8 mouse cellular contexts compared by ENCODE assay signal in genomic region chr2:52036929-52037595, GRCm38 (mm10). TPM values are rescaled to one million over a fixed set of nuclear protein-coding genes. Genes with fewer than 3 reads are reported as not detected.
DNase-seq lines count a peak whose midpoint lies in the region; ATAC-seq and TF ChIP-seq lines count a peak whose summit lies in the region.

No protein-coding gene starts in this region.

- H3K79me2 ChIP-seq in myocyte (ENCODE audit: control insufficient read depth, insufficient read depth) = no peaks in the 10 kb centered on the region

- peak overlapping the region in 1 of 2 experiments; percentile 50; a peak in 2 of 4 replicates for H3K4me3 ChIP-seq in heart, embryonic 14.5 days (ENCODE audit: control insufficient read depth in 1 of 2, insufficient read depth in 1 of 2, low read depth in 1 of 2, low read length in 2 of 2)
- H3K4me3 ChIP-seq in embryonic facial prominence, embryonic 12.5 days = peak overlapping the region; percentile 47
- H3K4me3 ChIP-seq in hindbrain, postnatal 0 days (ENCODE audit: low read length) = peak overlapping the region; percentile 47; the same call in 1 of the 2 replicates
- peak overlapping the region; percentile 4 for H3K4me3 ChIP-seq in myocyte

- no peaks in the 10 kb centered on the region for H3K27me3 ChIP-seq in heart, embryonic 14.5 days (ENCODE audit: control insufficient read depth, insufficient read depth, low read length)
- H3K27me3 ChIP-seq in embryonic facial prominence, embryonic 12.5 days = no peaks in the 10 kb centered on the region
- no peaks in the 10 kb centered on the region for H3K27me3 ChIP-seq in hindbrain, postnatal 0 days (ENCODE audit: insufficient read depth, low read length)
- peaks cover 9% of the 10 kb centered on the region for H3K27me3 ChIP-seq in myocyte (ENCODE audit: control insufficient read depth, insufficient read depth, insufficient read length)

- H3K4me2 ChIP-seq in heart, embryonic 14.5 days (ENCODE audit: low read length) = peak overlapping the region; percentile 84
- peak overlapping the region; percentile 53 for H3K4me2 ChIP-seq in embryonic facial prominence, embryonic 12.5 days (replicated peaks)
- peak overlapping the region; percentile 75 for H3K4me2 ChIP-seq in hindbrain, postnatal 0 days (ENCODE audit: low read depth, low read length)
- H3K4me2 ChIP-seq in myocyte (ENCODE audit: low read depth) = no peak overlapping the region

- no peaks in the 10 kb centered on the region for H3K9me3 ChIP-seq in heart, embryonic 14.5 days (ENCODE audit: control insufficient read depth, low read length)
- H3K9me3 ChIP-seq in embryonic facial prominence, embryonic 12.5 days = no peaks in the 10 kb centered on the region
- no peaks in the 10 kb centered on the region for H3K9me3 ChIP-seq in hindbrain, postnatal 0 days (ENCODE audit: low read length)

- no peaks in the 10 kb centered on the region for H3K36me3 ChIP-seq in heart, embryonic 14.5 days (ENCODE audit: control insufficient read depth, insufficient read depth, low read length)
- no peaks in the 10 kb centered on the region for H3K36me3 ChIP-seq in embryonic facial prominence, embryonic 12.5 days
- no peaks in the 10 kb centered on the region for H3K36me3 ChIP-seq in hindbrain, postnatal 0 days (ENCODE audit: insufficient read depth, low read length)
- no peaks in the 10 kb centered on the region for H3K36me3 ChIP-seq in myocyte (ENCODE audit: control insufficient read depth, insufficient read depth)

- H3K4me1 ChIP-seq in heart, embryonic 14.5 days (ENCODE audit: control insufficient read depth in 2 of 2, insufficient read depth in 2 of 2, low read length in 2 of 2) = no peaks in the 10 kb centered on the region
- H3K4me1 ChIP-seq in embryonic facial prominence, embryonic 12.5 days = peaks cover 14% of the 10 kb centered on the region; the same call in 1 of the 2 replicates
- H3K4me1 ChIP-seq in hindbrain, postnatal 0 days (ENCODE audit: insufficient read depth, low read length) = no peaks in the 10 kb centered on the region; the same call in 1 of the 2 replicates

- no peak overlapping the region for H3K27ac ChIP-seq in heart, embryonic 14.5 days (replicated peaks in 1 of 2; ENCODE audit: control insufficient read depth in 1 of 2, insufficient read depth in 1 of 2, low read depth in 2 of 2, low read length in 2 of 2)
- H3K27ac ChIP-seq in embryonic facial prominence, embryonic 12.5 days = no peak overlapping the region
- H3K27ac ChIP-seq in hindbrain, postnatal 0 days = no peak overlapping the region

- TF ChIP-seq POLR2A in myocyte (IDR thresholded peaks at IDR 0.05; ENCODE audit: insufficient read length, low read depth) = no peak

- no peak overlapping the region for H3K9ac ChIP-seq in heart, embryonic 14.5 days (ENCODE audit: low read length)
- no peak overlapping the region for H3K9ac ChIP-seq in embryonic facial prominence, embryonic 12.5 days
- no peak overlapping the region for H3K9ac ChIP-seq in hindbrain, postnatal 0 days (replicated peaks; ENCODE audit: low read length)

- no peak for ATAC-seq in heart, embryonic 14.5 days (ENCODE audit: insufficient number of reproducible peaks, insufficient read depth, low FRiP score, low read depth)
- peak; percentile 36; the same call in 1 of the 2 replicates for ATAC-seq in embryonic facial prominence, embryonic 12.5 days (ENCODE audit: insufficient number of reproducible peaks, insufficient read depth, low FRiP score, low TSS enrichment)
- ATAC-seq in hindbrain, postnatal 0 days = 0 out of 2 replicates have a peak, but pooled peaks have one; percentile 61
- no peak for ATAC-seq in activated CD4-positive, CD25-positive, alpha-beta regulatory T cell, adult 4 months

- no peak for TF ChIP-seq CTCF in hindbrain, postnatal 0 days (IDR thresholded peaks at IDR 0.05; ENCODE audit: low read depth)

- 44% methylated on average over 10 of the region's 11 CpGs for WGBS in heart, embryonic 14.5 days
- 32% methylated on average over 10 of the region's 11 CpGs for WGBS in embryonic facial prominence, embryonic 12.5 days
- WGBS in hindbrain, postnatal 0 days = 34% methylated on average over 10 of the region's 11 CpGs

- DNase-seq in heart, postnatal 4 days = no peak
- DNase-seq in hindbrain, postnatal 0 days (ENCODE audit: low spot score) = no peak
- no peak for DNase-seq in spleen, postnatal 14 days (ENCODE audit: low spot score in 2 of 2)
- no peak for DNase-seq in left cerebral cortex, adult 18-20 months (ENCODE audit: low spot score in 2 of 2)

- no peak overlapping the region for H3ac ChIP-seq in myocyte (ENCODE audit: control insufficient read depth, insufficient read length)

TF ChIP-seq in myocyte, 11 proteins besides CTCF, POLR2A, EP300 and RAD21:
- no peak for TF ChIP-seq E2F4 (IDR thresholded peaks at IDR 0.05; ENCODE audit: insufficient read depth)

RNA-seq across cellular contexts. Expression of gene Tnfaip6, which starts 0.7 kb away (rescaled TPM):
- 2.5 TPM in 2 replicates for polyA plus RNA-seq in heart, embryonic 14.5 days (2014; fragmentation: Nextera tagmentation; extraction: Ambion mirVana)
- 1 to 10 TPM; 4.2 to 4.4 TPM for total RNA-seq in heart, postnatal 4 days (2021)
- 60.4 and 71.7 TPM in 2 replicates for polyA plus RNA-seq in embryonic facial prominence, embryonic 12.5 days (2016; fragmentation: Nextera tagmentation; extraction: Ambion mirVana)
- 3.0 and 3.2 TPM in 2 replicates for total RNA-seq in hindbrain, postnatal 0 days (2014; rRNA removed)
- polyA plus RNA-seq in hindbrain, postnatal 0 days (2015; fragmentation: Nextera tagmentation; extraction: Ambion mirVana) = 5.8 TPM in 2 replicates
- 0.50 TPM for polyA plus RNA-seq in myocyte (2012; fragmentation: generic; extraction: Trizol)
- not detected for polyA plus RNA-seq in activated CD4-positive, CD25-positive, alpha-beta regulatory T cell, adult 4 months (2017; shearing (Covaris generic))
- 10 to 100 TPM in 1 of 2 experiments, 1 to 10 TPM in 1; 6.0 to 10.3 TPM for total RNA-seq in left cerebral cortex, adult 18-20 months (2021)

RNA-seq across cellular contexts. Expression of gene Rif1, which starts 35.6 kb away (rescaled TPM):
- 24.7 and 31.0 TPM in 2 replicates for polyA plus RNA-seq in heart, embryonic 14.5 days (2014; fragmentation: Nextera tagmentation; extraction: Ambion mirVana)
- total RNA-seq in heart, postnatal 4 days (2021) = 10 to 100 TPM; 34.2 to 35.8 TPM
- 54.4 and 57.4 TPM in 2 replicates for polyA plus RNA-seq in embryonic facial prominence, embryonic 12.5 days (2016; fragmentation: Nextera tagmentation; extraction: Ambion mirVana)
- total RNA-seq in hindbrain, postnatal 0 days (2014; rRNA removed) = 17.5 and 26.9 TPM in 2 replicates
- polyA plus RNA-seq in hindbrain, postnatal 0 days (2015; fragmentation: Nextera tagmentation; extraction: Ambion mirVana) = 15.2 and 17.1 TPM in 2 replicates
- 3.0 TPM for polyA plus RNA-seq in myocyte (2012; fragmentation: generic; extraction: Trizol)
- polyA plus RNA-seq in activated CD4-positive, CD25-positive, alpha-beta regulatory T cell, adult 4 months (2017; shearing (Covaris generic)) = 10 to 100 TPM; 28.2 to 31.5 TPM
- 10 to 100 TPM; 26.5 to 28.2 TPM for total RNA-seq in left cerebral cortex, adult 18-20 months (2021)

Comparison
In these comparisons a context has a peak if more than half of its experiments do, and no peak if none do; other contexts are left out.
1. ATAC-seq: peak in embryonic facial prominence, embryonic 12.5 days (single experiment) and hindbrain, postnatal 0 days (single experiment); none in heart, embryonic 14.5 days (single experiment) and activated CD4-positive, CD25-positive, alpha-beta regulatory T cell, adult 4 months (single experiment).